Mouse (Mus musculus) thymus, adult 2 months (tissue): ENCODE results near the gene Ugt2b1.

Source experiments
- CTCF ChIP-seq: fragments of 200-500 bp; IDR thresholded peaks from 2 replicates; pipeline ENCODE4 v1.5.1; 2012; ENCODE audit warnings: mild to moderate bottlenecking, control low read depth, low read length, moderate library complexity, borderline replicate concordance; ENCODE audit not compliant: control insufficient read depth, poor library complexity, insufficient read depth; ENCODE audit errors: extremely low read depth
- POLR2A ChIP-seq: fragments of 200-500 bp; IDR thresholded peaks from 2 replicates; pipeline ENCODE4 v1.6.1; 2012; ENCODE audit warnings: mild to moderate bottlenecking, low read length, control low read depth, moderate library complexity; ENCODE audit not compliant: control insufficient read depth, poor library complexity, insufficient read depth; ENCODE audit errors: extremely low read depth

- no peak for TF ChIP-seq CTCF
- no peak for TF ChIP-seq POLR2A
Measured at GRCm38 (mm10) chr5:86871877-86872276, 54.5 kb downstream of the Ugt2b1 start.
